Mouse (Mus musculus): ENCODE results near the gene Mrpl41.
"Not testable (repeated sequence)": the region's sequence is repeated elsewhere in the genome, so short reads cannot be mapped to it uniquely, and the experiment has no call there.

The Mrpl41 gene

GRCm38 (mm10) chr2:24974906-24975703 is at the start of gene Mrpl41:
TSS of gene Mrpl41 (minus strand) at chr2:24975098.
- DNase-seq = peak; percentile 95

DNA sequence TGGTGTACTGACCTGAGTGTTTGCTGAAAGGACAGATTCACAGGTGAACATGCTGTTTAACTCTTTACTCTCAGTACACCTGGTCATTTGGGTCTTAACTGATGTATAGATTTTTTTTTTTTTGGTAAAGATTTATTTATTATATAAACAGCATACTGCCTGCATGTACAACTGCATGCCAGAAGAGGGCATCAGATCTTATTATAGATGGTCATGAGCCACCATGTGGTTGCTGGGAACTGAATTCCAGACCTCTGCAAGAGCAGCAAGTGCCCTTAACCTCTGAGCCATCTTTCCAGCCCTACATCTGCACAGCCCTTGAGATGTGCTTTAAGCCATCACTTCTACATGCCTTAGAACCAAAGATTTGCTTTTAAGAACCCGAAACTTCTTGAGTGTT is 47.8 kb upstream of the Mrpl41 start:
- DNase-seq = no peak

GRCm38 (mm10) chr2:25008250-25008649 is 33.4 kb upstream of the Mrpl41 start:
- peak; percentile 55 for DNase-seq

GRCm38 (mm10) chr2:25006767-25007166 is 31.9 kb upstream of the Mrpl41 start:
- no peak for DNase-seq

DNA sequence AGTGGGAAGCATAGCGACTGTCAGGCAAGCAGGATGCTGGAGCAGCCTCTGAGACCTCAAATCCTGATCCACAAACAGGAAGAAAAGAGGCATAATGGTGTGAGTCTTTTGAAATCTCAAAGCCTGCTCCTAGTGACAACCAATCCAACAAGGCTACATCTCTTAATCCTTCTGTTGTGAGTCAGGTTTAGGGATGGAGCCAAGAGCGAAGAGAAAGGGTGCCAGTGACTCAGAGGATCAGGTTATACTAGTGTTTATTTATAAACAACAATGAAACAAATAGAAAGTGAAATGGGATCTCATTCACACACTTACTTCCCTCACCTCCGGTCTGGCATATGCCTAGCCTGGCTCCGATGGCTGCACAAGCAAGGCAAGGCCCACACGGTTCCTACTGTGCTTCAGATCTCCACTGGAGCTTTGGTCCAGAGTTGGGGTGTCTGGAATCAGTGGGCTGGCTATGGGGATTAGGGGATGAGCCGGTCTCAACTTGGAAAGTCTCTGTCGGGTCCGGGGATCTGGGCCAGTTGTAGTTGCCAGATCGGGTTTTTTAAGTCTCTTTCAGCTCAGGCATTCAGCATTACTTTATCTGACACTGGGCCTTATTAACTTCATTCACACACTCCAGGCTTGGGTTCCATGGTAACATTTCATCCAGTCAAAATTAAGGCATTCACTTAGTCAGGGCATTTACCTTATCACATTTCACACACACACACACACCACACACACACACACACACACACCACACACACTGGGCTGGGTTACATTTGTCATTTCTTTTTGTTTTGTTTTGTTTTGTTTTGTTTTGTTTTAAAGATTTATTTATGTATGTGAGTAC is 29.3 kb upstream of the Mrpl41 start:
- DNase-seq = no peak

DNA sequence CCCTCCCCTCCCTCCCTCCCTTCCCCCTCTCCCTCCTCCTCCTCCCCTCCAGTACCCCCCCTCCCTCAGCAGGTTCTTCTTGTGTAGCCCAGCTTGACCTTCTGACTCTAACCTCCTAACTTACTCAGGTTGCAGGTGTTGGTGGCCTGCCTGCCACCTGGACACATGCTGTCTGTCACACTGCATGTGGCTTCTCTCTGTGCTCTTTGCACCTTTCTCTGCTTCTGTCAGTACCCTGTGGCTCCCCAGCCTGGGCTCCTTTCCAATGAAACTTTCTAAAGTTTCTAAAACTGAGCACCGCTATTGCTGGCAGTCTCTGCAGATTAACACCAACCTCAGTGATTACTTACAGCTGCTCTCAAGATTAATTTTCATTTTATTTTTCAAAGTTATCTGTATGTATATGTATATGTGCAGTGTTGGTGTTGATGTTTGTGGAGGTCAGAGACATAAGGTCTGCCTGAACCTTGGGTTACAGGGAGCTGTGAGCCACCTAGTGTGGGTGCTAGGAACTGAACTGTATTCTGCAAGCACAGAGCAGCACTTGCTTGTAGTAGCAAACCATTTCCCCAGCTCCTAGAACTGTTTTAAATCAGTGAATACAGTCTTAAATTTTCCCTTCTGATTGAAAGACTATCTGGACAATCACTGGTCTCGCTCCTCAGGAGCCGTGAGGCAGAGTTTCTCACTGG is 25.8 kb upstream of the Mrpl41 start:
- peak; percentile 68 for DNase-seq

- DNase-seq = no peak
These were observed 21.6 kb upstream of the Mrpl41 start for GRCm38 (mm10) chr2:24996471-24996870.

DNA sequence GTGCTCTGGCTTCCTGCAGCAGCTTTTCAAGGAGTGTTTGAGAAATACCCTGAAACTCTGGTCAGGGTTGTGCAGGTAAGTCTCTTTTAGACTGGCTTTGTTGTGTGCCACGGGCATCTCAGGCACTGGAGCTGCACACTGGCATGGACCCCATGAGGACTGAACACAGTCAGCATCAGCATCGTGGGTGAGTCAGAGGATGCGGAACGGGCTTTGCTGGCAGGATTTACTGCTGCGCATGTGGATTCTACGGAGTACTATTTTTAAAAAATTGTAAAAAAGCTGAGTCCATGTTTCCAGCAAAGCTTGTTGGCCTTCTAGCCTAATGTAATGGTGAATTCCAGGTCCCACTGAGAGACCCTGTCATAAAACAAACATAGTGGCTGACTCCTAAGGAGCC is 20.4 kb upstream of the Mrpl41 start:
- DNase-seq = no peak

- no peak for DNase-seq
These were observed 12.9 kb upstream of the Mrpl41 start for GRCm38 (mm10) chr2:24987762-24988161.

DNA sequence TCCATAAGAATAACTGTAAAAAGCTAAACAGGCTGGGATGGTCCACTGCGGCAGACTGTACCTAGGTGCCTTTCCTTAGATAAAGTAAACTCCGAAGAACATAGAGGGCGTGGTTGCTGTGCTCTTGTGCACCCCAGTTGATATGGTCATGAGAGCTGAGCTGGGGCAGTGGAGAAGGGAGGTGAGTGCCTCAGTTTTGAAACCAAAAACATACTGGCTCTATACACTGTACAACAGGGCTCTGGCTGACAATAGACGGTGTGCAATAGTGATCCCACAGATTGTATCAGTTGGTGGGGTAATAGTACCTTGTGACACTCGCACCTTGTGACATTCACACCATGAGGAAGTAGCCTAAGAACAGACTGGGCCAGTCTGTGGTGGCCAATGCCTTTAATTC is 2.1 kb upstream of the Mrpl41 start:
- DNase-seq = no peak

DNA sequence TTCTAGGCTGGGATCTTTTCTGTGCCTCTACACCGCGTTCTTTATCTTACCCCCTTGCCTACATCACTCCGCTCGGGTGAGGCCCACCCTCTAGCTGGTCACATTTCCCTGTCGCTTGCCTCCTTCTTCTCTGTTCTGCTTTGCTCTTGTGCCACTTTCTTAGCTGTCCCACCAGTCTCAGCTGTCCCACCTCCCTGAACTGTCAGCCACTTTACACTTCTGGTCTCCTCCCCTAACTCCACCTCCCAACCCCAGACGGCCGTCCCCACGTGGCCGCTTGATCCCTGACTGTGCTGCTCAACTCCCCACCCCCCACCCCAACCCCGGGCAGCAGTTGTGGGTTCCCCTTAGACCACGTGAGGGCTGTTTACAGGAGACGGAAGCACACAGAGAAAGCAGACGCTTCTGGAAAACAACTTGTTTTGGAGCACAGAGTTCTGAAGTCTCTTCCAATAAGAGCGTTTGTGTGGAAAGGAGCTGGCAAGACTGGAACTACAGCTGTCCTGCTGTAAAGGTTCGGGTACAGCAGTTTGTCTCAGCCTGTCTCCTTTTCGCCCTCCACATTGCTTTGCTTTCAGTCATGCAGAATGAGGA is 903 bp upstream of the Mrpl41 start, which contains the start of gene Pnpla7:
Gene Pnpla7 (plus strand): TSS at position 330 of the 594 bp plus-strand sequence.
- DNase-seq = peak; percentile 80

GRCm38 (mm10) chr2:24974452-24974851 is 446 bp downstream of the Mrpl41 start:
- DNase-seq = not testable (repeated sequence)

- DNase-seq = no peak
These were observed 4.5 kb downstream of the Mrpl41 start for GRCm38 (mm10) chr2:24970386-24970785.

DNA sequence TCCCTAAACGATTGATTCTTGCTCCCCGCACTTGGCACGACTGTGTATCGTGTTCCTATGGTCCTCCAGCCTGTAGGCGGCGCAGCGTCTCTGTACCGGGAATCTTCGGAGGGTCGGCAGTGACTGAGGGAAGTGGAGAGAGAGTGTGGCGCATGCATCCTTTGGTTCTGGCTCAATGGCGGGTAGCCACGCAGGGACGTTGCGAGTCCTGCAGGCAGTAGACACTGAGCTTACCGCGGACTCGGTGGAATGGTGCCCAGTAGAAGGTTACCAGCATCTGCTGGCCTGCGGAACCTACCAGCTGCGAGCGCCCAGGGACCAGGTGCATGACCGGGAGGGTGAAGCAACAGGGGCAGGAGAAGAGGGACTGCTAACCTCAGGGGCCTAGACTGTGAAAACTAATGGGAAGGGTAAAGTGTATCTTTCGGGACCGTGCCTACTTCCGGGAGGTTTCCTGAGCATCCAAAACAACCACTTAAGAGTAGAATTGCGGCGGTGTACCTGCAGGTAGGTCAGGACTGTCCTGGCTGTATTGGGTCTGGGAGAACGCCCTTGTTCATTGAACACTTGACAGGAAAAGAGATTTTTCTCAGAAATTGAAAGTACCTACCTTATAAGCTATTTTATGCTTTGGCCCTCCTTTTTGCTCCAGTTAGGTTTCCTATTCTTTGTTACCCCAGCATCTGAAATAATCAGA is 12.4 kb downstream of the Mrpl41 start, which contains the start of gene Dph7:
Gene Dph7 (plus strand): TSS at position 97 of the 697 bp plus-strand sequence.
- peak; percentile 94 for DNase-seq

DNA sequence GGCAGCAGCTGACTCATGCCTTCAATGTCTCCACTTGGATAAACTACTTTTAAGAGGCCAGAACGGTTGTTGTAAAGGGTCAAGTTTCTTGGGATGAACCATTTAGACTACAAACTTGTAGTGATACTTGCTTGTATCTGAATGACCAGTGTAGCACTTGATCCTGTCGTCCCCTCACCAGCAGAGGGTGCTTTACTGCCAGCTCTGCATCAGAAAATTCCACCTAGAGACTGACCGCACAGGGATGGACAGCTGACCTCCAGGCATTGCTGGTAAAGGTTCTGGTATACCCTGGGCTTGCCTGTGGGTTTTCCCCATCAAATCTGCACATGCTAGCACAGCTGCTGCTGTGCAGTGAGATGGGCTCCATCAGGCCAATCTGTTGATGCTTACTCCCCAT is 14.0 kb downstream of the Mrpl41 start:
- peak; percentile 21 for DNase-seq

DNA sequence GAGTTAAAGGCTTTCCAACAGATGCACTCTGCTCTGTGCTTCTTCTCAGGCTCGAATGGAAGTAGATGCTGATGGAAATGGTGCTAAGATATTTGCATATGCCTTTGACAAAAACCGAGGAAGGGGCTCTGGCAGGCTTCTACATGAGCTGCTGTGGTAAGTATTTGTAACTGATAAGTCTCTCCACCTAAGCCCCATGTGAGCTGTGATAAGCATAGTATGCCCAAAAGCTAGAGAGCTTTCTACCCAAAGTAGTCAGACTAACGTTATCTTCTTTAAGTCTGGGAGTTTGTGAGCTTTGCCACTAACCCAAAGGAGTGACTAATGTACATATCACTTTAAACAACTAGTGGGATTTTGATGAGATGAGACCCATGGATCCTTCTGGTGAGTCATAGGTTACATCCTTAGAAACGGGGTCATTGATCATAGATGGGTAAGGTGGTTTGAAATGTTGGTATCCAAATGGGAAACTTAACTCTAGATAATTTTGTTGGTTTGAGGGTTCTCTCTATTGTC is 22.3 kb downstream of the Mrpl41 start:
- no peak for DNase-seq

- DNase-seq = peak; percentile 39
These were observed 24.7 kb downstream of the Mrpl41 start for GRCm38 (mm10) chr2:24950189-24950535.

DNA sequence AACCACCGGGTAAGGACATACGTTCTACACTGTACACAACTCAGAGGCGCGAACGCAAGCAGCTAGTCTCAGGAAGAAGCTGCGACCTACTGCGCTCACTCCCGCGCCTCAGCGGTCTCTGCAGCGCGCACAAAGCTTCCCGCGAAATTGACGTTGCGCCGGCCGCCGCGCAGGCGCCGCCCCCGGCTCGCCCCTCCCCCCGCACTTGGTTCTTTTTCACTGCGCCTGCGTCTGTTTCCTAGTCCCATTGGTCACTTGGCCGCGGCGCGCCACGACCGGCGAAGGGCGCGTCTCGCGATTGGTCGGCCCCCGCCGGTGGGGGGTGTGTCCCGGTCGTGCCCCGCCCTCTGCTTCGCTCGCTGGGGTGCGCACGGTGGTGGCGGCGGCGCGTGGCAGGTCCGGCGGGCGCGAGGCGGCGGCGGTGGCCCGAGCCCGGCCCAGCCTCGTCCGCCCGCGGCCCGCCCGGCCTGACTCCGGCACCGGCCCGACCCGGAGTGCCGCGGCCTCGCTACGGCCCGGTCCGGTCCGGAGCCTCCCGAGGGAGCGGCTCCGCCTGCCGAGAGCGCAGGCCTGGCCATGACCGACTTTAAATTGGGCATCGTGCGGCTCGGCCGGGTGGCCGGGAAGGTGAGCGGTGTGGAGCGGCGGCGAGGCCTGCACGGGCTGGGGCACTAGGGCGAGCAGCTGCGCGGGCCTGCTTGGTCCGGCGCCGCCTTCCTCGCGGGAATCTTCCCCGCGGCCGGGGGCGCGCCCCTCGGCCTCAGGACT is 25.3 kb downstream of the Mrpl41 start, which contains the start of gene Zmynd19:
Gene Zmynd19 (plus strand): TSS at position 372 of the 768 bp plus-strand sequence.
- peak; percentile 99 for DNase-seq

GRCm38 (mm10) chr2:24944304-24944703 is 30.6 kb downstream of the Mrpl41 start:
- peak; percentile 36 for DNase-seq

DNA sequence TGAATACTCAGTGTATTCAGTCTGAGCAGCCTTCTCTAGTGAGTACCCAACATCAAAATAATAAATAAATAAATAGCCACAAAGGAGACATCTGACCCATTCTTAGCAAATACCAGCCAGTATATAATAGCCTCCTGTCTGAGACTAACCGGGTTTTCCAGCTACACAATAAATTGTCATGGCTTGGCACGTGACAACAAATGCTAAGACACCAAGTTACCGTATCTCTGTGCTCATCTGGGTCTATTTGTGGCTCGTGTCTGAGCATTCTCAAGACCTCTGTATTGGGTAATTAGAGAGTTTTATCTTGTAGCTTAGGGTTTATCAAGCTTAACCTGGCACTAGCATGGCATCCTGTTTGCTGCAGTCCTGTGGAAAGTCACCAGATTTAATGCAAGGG is 32.8 kb downstream of the Mrpl41 start:
- no peak for DNase-seq
